Mouse (Mus musculus) liver, embryonic 14.5 days (tissue): ENCODE data around the gene Krt86.

Experiments used
- CTCF ChIP-seq: IDR thresholded peaks from 2 replicates; pipeline ENCODE4 v1.5.1; 2016; ENCODE audit warnings: antibody characterized with exemption, low read depth, control low read depth
- EP300 ChIP-seq: IDR thresholded peaks from 2 replicates; pipeline ENCODE4 v1.6.1; 2016; ENCODE audit warnings: antibody characterized with exemption, low read depth

DNA sequence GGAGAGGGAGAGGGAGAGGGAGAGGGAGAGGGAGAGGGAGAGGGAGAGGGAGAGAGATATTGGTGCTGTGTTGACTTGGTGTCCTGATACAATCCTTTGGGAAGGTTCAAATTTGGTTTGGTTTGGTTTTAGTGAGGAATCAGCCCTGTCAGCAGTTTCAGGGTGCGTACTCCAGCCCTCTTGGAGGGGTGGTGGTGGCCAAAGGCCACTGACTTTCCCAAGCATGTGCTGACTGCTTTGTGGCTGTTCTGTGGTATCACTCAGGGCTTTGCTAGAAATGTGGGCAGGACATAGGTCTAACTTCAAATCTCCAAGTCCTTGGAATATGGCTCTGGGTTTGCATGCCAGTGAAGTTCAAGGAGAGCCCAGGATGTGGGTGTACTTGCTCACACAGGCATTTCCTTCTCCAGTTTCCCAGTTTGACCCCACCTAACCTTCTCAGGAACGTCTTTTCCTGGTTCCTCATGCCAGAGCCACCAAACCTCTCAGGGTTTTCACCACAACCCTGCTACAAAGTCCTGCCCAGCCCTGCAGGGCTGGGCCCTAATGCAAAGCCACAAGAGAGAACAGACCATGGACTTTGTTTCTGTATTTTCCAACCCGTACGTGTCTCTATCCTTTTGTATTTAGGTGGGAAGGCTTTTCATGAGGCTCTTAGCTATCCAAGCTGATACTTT, 49.4 kb downstream of the Krt86 start:
- no peak for TF ChIP-seq EP300
- no peak for TF ChIP-seq CTCF
